Mouse (Mus musculus) myocyte (in vitro differentiated cells): Measurements from ENCODE around the gene Schip1. TPM values are rescaled to one million over a fixed set of nuclear protein-coding genes. Genes with fewer than 3 reads are reported as not detected.

ENCODE experiments used
- H3K27me3 ChIP-seq: one replicate; pipeline ENCODE4 v1.6.1; 2011; ENCODE audit not compliant: control insufficient read depth, insufficient read depth, insufficient read length
- H3K36me3 ChIP-seq: one replicate; pipeline ENCODE4 v1.6.1; 2011; ENCODE audit not compliant: control insufficient read depth, insufficient read depth
- H3K4me2 ChIP-seq: one replicate; pipeline ENCODE4 v1.6.1; 2011; ENCODE audit warnings: low read depth, control low read depth
- H3K4me3 ChIP-seq: one replicate; pipeline ENCODE4 v1.5.1; 2011; ENCODE audit warnings: mild to moderate bottlenecking, control low read depth, moderate library complexity
- H3K79me2 ChIP-seq: one replicate; pipeline ENCODE4 v1.6.1; 2011; ENCODE audit not compliant: control insufficient read depth, insufficient read depth
- H3ac ChIP-seq: one replicate; pipeline ENCODE4 v1.6.1; 2011; ENCODE audit not compliant: control insufficient read depth, insufficient read length
- CEBPB ChIP-seq: IDR thresholded peaks from 2 replicates; pipeline ENCODE4 v1.6.1; 2011; ENCODE audit warnings: mild to moderate bottlenecking, moderate library complexity; ENCODE audit not compliant: poor library complexity, insufficient read depth, severe bottlenecking
- E2F4 ChIP-seq: IDR thresholded peaks from one replicate; pipeline ENCODE4 v1.6.1; 2011; ENCODE audit warnings: mild to moderate bottlenecking, control low read depth, moderate library complexity; ENCODE audit not compliant: insufficient read depth
- MAX ChIP-seq: IDR thresholded peaks from one replicate; pipeline ENCODE4 v1.6.1; 2011; ENCODE audit warnings: low read depth, mild to moderate bottlenecking, control low read depth
- MYOD1 ChIP-seq, 3 experiments: IDR thresholded peaks; one replicate each; pipeline ENCODE4 v1.6.1; 2011; ENCODE audit warnings: control low read depth in 2 of 3, low read depth in 2 of 3, mild to moderate bottlenecking in 2 of 3, moderate library complexity in 1 of 3; ENCODE audit not compliant: insufficient read length in 2 of 3, control insufficient read depth in 1 of 3
- MYOG ChIP-seq, 3 experiments: IDR thresholded peaks; one replicate each; pipeline ENCODE4 v1.6.1; 2011; ENCODE audit warnings: control low read depth in 2 of 3, low read depth in 2 of 3, mild to moderate bottlenecking in 2 of 3; ENCODE audit not compliant: insufficient read length in 2 of 3, control insufficient read depth in 1 of 3, insufficient read depth in 1 of 3
- POLR2A ChIP-seq: IDR thresholded peaks from one replicate; pipeline ENCODE4 v1.6.1; 2011; ENCODE audit warnings: low read depth, mild to moderate bottlenecking, control low read depth, moderate library complexity; ENCODE audit not compliant: insufficient read length
- POLR2AphosphoS2 ChIP-seq: IDR thresholded peaks from one replicate; pipeline ENCODE4 v1.6.1; 2011; ENCODE audit warnings: low read depth, control low read depth; ENCODE audit not compliant: insufficient read length
- REST ChIP-seq: IDR thresholded peaks from one replicate; pipeline ENCODE4 v1.6.1; 2011; ENCODE audit warnings: mild to moderate bottlenecking, control low read depth, moderate library complexity; ENCODE audit not compliant: insufficient read depth, insufficient read length
- SRF ChIP-seq: IDR thresholded peaks from one replicate; pipeline ENCODE4 v1.6.1; 2011; ENCODE audit warnings: low read depth; ENCODE audit not compliant: control insufficient read depth, insufficient read length
- TCF12 ChIP-seq: IDR thresholded peaks from one replicate; pipeline ENCODE4 v1.6.1; 2011; ENCODE audit warnings: mild to moderate bottlenecking, control low read depth; ENCODE audit not compliant: poor library complexity, insufficient read depth, severe bottlenecking
- TCF3 ChIP-seq: IDR thresholded peaks from one replicate; pipeline ENCODE4 v1.6.1; 2011; ENCODE audit warnings: low read depth, control low read depth; ENCODE audit not compliant: insufficient read length
- USF1 ChIP-seq: IDR thresholded peaks from one replicate; pipeline ENCODE4 v1.6.1; 2011; ENCODE audit warnings: low read depth, mild to moderate bottlenecking, control low read depth, moderate library complexity
- polyA plus RNA-seq: library from polyadenylated mRNA; unstranded; fragments of >200 nt; fragmentation: generic; extraction: Trizol; gene quantifications from one replicate; pipeline ENCODE4 v1.2.1, GENCODE M21; 2012; ENCODE audit warnings: missing spikeins

Schip1 gene
- polyA plus RNA-seq, 1 experiment = 23.3 TPM

DNA sequence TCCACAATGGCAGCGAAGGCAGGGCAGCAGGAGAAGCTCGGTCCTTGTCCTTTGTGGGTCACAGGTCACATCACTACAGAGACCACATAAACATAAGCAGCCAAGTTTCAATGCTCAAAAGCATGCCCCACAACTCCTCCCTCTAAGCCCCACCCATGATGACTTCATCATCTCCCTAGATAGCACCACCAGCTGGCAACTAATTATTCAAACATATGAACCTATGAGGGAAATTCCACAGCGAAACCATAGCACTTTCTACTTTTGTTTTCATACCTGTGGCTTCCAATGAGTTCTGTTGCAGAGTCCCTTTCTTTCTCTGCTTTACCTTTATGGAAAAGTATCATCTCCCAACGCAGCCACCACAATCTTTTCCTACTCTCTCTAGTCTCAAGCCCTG is 270.9 kb downstream of the Schip1 start:
- H3K79me2 ChIP-seq = no peaks in the 10 kb centered on the region
- H3ac ChIP-seq = no peak overlapping the region
- TF ChIP-seq REST (no peak), MAX (no peak), CEBPB (no peak), E2F4 (no peak), MYOD1 (IDR thresholded peaks at IDR 0.05; ENCODE audit: control insufficient read depth in 1 of 3, insufficient read length in 2 of 3, low read depth in 2 of 3) (no peak), POLR2AphosphoS2 (no peak), TCF12 (no peak), MYOG (IDR thresholded peaks at IDR 0.05; ENCODE audit: control insufficient read depth in 1 of 3, insufficient read depth in 1 of 3, insufficient read length in 2 of 3, low read depth in 2 of 3) (no peak), USF1 (no peak), POLR2A (no peak), TCF3 (no peak), SRF (no peak)
- H3K36me3 ChIP-seq = no peaks in the 10 kb centered on the region
- no peaks in the 10 kb centered on the region for H3K27me3 ChIP-seq
- no peak overlapping the region for H3K4me2 ChIP-seq
- H3K4me3 ChIP-seq = no peak overlapping the region

DNA sequence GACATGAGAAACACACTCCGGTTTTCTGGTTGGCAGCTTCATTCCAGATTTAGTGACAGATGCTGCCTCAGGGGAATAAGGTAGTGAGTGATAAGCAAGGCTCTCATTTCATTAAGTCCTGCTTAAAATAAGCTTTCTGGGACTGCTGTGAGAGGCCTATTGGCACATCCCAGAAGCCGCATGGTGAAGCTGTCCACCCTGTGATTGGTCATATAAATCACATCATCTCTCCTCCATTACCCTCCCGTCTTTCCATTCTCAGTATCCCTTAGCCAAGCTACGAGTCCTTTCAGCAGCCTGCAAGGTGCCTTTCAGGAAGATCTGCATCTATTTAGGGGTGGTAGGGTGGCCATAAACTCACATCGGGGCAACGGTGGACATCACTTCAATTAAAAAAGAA is 286.0 kb downstream of the Schip1 start:
- Histone ChIP-seq H3K4me2 (no peak overlapping the region), H3K27me3 (no peaks in the 10 kb centered on the region), H3K4me3 (no peak overlapping the region), H3K79me2 (no peaks in the 10 kb centered on the region), H3ac (no peak overlapping the region), H3K36me3 (no peaks in the 10 kb centered on the region)
- TF ChIP-seq MYOD1 (IDR thresholded peaks at IDR 0.05; ENCODE audit: control insufficient read depth in 1 of 3, insufficient read length in 2 of 3, low read depth in 2 of 3) = no peak

DNA sequence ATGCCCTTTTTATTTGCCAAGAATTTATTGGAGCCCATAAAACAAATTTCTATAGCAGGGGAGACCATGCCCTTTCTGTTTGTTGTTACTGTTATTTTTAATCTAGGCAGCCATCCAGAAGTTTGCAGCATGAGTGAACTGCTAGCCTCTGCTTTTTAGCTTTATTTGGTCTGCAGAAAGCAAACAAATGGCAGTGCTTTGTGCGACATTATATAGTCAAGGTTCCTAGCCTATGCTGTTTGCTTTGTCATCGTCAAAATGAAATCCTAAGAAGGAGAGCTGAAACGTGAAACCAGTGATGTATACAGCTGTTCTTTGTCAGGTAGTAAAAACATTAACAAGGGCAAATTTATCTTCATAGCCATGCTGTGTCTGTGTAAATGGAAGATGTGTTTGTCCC is 286.9 kb downstream of the Schip1 start:
- no peaks in the 10 kb centered on the region for H3K79me2 ChIP-seq
- no peak overlapping the region for H3ac ChIP-seq
- no peak overlapping the region for H3K4me2 ChIP-seq
- H3K4me3 ChIP-seq = no peak overlapping the region
- TF ChIP-seq MAX (no peak), MYOD1 (IDR thresholded peaks at IDR 0.05; ENCODE audit: control insufficient read depth in 1 of 3, insufficient read length in 2 of 3, low read depth in 2 of 3) (no peak), MYOG (IDR thresholded peaks at IDR 0.05; ENCODE audit: control insufficient read depth in 1 of 3, insufficient read depth in 1 of 3, insufficient read length in 2 of 3, low read depth in 2 of 3) (no peak), E2F4 (no peak), TCF12 (no peak), TCF3 (no peak), POLR2AphosphoS2 (no peak), POLR2A (no peak), CEBPB (no peak), REST (no peak), USF1 (no peak), SRF (no peak)
- H3K27me3 ChIP-seq = no peaks in the 10 kb centered on the region
- no peaks in the 10 kb centered on the region for H3K36me3 ChIP-seq

DNA sequence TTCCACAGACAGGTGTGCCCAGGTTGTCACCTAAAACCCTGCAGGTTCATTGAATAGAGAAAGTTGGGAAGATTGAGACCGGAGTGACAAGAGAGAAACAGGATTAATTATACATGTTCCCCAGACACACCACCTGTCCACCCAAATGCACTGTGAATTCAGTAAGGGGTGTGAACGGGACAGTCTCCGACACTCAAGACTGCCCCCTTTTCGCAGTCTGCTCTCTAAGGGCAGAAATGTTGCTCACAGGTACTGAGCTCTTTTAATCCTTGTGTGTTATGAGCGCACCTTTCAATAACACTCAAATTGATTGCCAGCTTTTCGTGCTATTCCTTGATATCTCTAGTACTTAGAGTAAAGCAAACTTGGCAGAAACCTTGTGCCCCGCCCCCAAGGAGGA is 288.4 kb downstream of the Schip1 start:
- H3K4me3 ChIP-seq = no peak overlapping the region
- no peak overlapping the region for H3K4me2 ChIP-seq
- H3ac ChIP-seq = no peak overlapping the region
- no peaks in the 10 kb centered on the region for H3K36me3 ChIP-seq
- TF ChIP-seq TCF12 (no peak), POLR2AphosphoS2 (no peak), SRF (no peak), E2F4 (no peak), TCF3 (no peak), POLR2A (no peak), REST (no peak), MAX (no peak), MYOD1 (IDR thresholded peaks at IDR 0.05; ENCODE audit: control insufficient read depth in 1 of 3, insufficient read length in 2 of 3, low read depth in 2 of 3) (no peak), MYOG (IDR thresholded peaks at IDR 0.05; ENCODE audit: control insufficient read depth in 1 of 3, insufficient read depth in 1 of 3, insufficient read length in 2 of 3, low read depth in 2 of 3) (no peak)
- no peaks in the 10 kb centered on the region for H3K27me3 ChIP-seq
- H3K79me2 ChIP-seq = no peaks in the 10 kb centered on the region

DNA sequence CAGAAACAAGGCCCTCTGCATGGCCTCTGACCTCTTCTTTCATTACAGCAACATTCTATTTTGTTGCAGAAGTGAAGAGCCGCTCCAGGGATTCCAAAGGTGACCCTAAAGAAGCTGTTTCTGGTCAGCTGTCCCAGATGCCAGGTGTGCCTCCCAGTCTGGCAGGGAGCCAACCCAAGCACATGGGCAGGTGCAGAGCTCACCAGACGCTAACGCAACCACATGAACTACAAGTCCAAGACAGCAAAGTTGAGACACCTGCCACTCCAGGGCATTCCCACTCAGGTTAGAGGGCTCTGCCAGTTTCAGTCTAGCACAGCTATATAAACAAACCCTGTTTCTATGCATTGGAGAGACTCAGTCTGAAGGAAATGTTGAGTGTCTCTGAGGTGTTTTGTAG is 288.9 kb downstream of the Schip1 start:
- Histone ChIP-seq H3K79me2 (no peaks in the 10 kb centered on the region), H3K36me3 (no peaks in the 10 kb centered on the region), H3ac (no peak overlapping the region), H3K4me2 (no peak overlapping the region), H3K4me3 (no peak overlapping the region), H3K27me3 (no peaks in the 10 kb centered on the region)
- TF ChIP-seq SRF (no peak), MYOG (IDR thresholded peaks at IDR 0.05; ENCODE audit: control insufficient read depth in 1 of 3, insufficient read depth in 1 of 3, insufficient read length in 2 of 3, low read depth in 2 of 3) (no peak), REST (no peak), TCF3 (no peak), CEBPB (no peak), TCF12 (no peak), MYOD1 (IDR thresholded peaks at IDR 0.05; ENCODE audit: control insufficient read depth in 1 of 3, insufficient read length in 2 of 3, low read depth in 2 of 3) (no peak), POLR2A (no peak), E2F4 (no peak), USF1 (no peak), MAX (no peak), POLR2AphosphoS2 (no peak)
